Mouse (Mus musculus) urinary bladder, adult 2 months (tissue): Measurements from ENCODE around the gene Mab21l3. TPM values are rescaled to one million over a fixed set of nuclear protein-coding genes. Genes with fewer than 3 reads are reported as not detected.
"Not testable (repeated sequence)": the region's sequence is repeated elsewhere in the genome, so short reads cannot be mapped to it uniquely, and the experiment has no call there.

ENCODE experiments used
- DNase-seq: peaks from one replicate; pipeline ENCODE4 v3.0.0; 2022; ENCODE audit warnings: low spot score
- polyA plus RNA-seq: library from polyadenylated mRNA; depleted of rRNA; stranded (reverse); fragments of >200 nt; gene quantifications from 2 replicates; pipeline ENCODE4 v1.2.3, GENCODE M21; 2012

The Mab21l3 gene
- polyA plus RNA-seq, 1 experiment = 1.7 TPM

GRCm38 (mm10) chr3:101842372-101843094, 6.2 kb downstream of the Mab21l3 start:
- DNase-seq = no peak

- DNase-seq = no peak
Measured at GRCm38 (mm10) chr3:101839327-101839726, 9.4 kb downstream of the Mab21l3 start.

- DNase-seq = no peak
Measured at GRCm38 (mm10) chr3:101836971-101837370, 11.8 kb downstream of the Mab21l3 start.

- DNase-seq = no peak
Measured at GRCm38 (mm10) chr3:101836532-101836931, 12.2 kb downstream of the Mab21l3 start.

GRCm38 (mm10) chr3:101836045-101836444, 12.7 kb downstream of the Mab21l3 start:
- peak; percentile 53 for DNase-seq

- DNase-seq = no peak
Measured at GRCm38 (mm10) chr3:101831189-101831858, 17.4 kb downstream of the Mab21l3 start.

GRCm38 (mm10) chr3:101829881-101830616, 18.7 kb downstream of the Mab21l3 start:
- DNase-seq = no peak

GRCm38 (mm10) chr3:101828595-101828994, 20.2 kb downstream of the Mab21l3 start:
- no peak for DNase-seq

- no peak for DNase-seq
Measured at GRCm38 (mm10) chr3:101827220-101827715, 21.5 kb downstream of the Mab21l3 start.

- DNase-seq = no peak
Measured at GRCm38 (mm10) chr3:101824338-101824737, 24.4 kb downstream of the Mab21l3 start.

GRCm38 (mm10) chr3:101822052-101822451, 26.7 kb downstream of the Mab21l3 start:
- DNase-seq = no peak

GRCm38 (mm10) chr3:101820708-101821107, 28.1 kb downstream of the Mab21l3 start:
- not testable (repeated sequence) for DNase-seq

- no peak for DNase-seq
Measured at GRCm38 (mm10) chr3:101816006-101816405, 32.8 kb downstream of the Mab21l3 start.

- DNase-seq = no peak
Measured at GRCm38 (mm10) chr3:101814790-101815189, 34.0 kb downstream of the Mab21l3 start.

GRCm38 (mm10) chr3:101812341-101812962, 36.3 kb downstream of the Mab21l3 start:
- no peak for DNase-seq

- DNase-seq = no peak
Measured at GRCm38 (mm10) chr3:101811931-101812330, 36.8 kb downstream of the Mab21l3 start.

GRCm38 (mm10) chr3:101807646-101808045, 41.1 kb downstream of the Mab21l3 start:
- no peak for DNase-seq

GRCm38 (mm10) chr3:101806941-101807340, 41.8 kb downstream of the Mab21l3 start:
- no peak for DNase-seq

GRCm38 (mm10) chr3:101806149-101806548, 42.6 kb downstream of the Mab21l3 start:
- peak; percentile 77 for DNase-seq

GRCm38 (mm10) chr3:101805562-101806004, 43.2 kb downstream of the Mab21l3 start:
- DNase-seq = no peak

GRCm38 (mm10) chr3:101804971-101805561, 43.7 kb downstream of the Mab21l3 start:
- no peak for DNase-seq
